Mouse (Mus musculus) hindbrain, embryonic 10.5 days (tissue): ENCODE measurements around the gene Olfr789. TPM values are rescaled to one million over a fixed set of nuclear protein-coding genes. Genes with fewer than 3 reads are reported as not detected.

Source experiments
- DNase-seq: peaks from one replicate; pipeline ENCODE4 v3.0.0-alpha.2; 2017; ENCODE audit warnings: low spot score
- H3K27ac ChIP-seq: fragments of 300-500 bp; sonication (generic); 2 replicates; pipeline ENCODE4 v1.5.1; 2016; ENCODE audit warnings: mild to moderate bottlenecking, moderate library complexity
- H3K27me3 ChIP-seq: fragments of 300-500 bp; sonication (generic); 2 replicates; pipeline ENCODE4 v1.6.1; 2016; ENCODE audit warnings: mild to moderate bottlenecking; ENCODE audit not compliant: poor library complexity, insufficient read depth, severe bottlenecking
- H3K36me3 ChIP-seq: fragments of 300-500 bp; sonication (generic); 2 replicates; pipeline ENCODE4 v1.6.1; 2016; ENCODE audit warnings: mild to moderate bottlenecking, moderate library complexity
- H3K4me1 ChIP-seq: fragments of 300-500 bp; sonication (generic); replicated peaks from 2 replicates; pipeline ENCODE4 v1.6.1; 2016; ENCODE audit warnings: mild to moderate bottlenecking
- H3K4me3 ChIP-seq: fragments of 300-500 bp; sonication (generic); 2 replicates; pipeline ENCODE4 v1.5.1; 2016; ENCODE audit warnings: mild to moderate bottlenecking, moderate library complexity
- H3K9me3 ChIP-seq: fragments of 300-500 bp; sonication (generic); 2 replicates; pipeline ENCODE4 v1.6.1; 2016; ENCODE audit warnings: mild to moderate bottlenecking, moderate library complexity
- WGBS: fragments of 180-500 bp; shearing (Covaris S2); methylation state at CpG from one replicate; pipeline ENCODE4 v1.1.7; 2016; 5-methylcytosine and 5-hydroxymethylcytosine counted together
- polyA plus RNA-seq: library from polyadenylated mRNA; unstranded; fragments of >200 nt; fragmentation: Nextera tagmentation; extraction: Ambion mirVana; gene quantifications from 2 replicates; pipeline ENCODE4 v1.2.1, GENCODE M21; 2016

Olfr789 gene
- not detected in 2 replicates for polyA plus RNA-seq

GRCm38 (mm10) chr10:129484452-129484851 is at the start of gene Olfr789:
Olfr789 (plus strand) TSS chr10:129484752.
- no peaks in the 10 kb centered on the region for H3K9me3 ChIP-seq
- H3K27me3 ChIP-seq = no peaks in the 10 kb centered on the region
- no peaks in the 10 kb centered on the region for H3K4me1 ChIP-seq
- no peaks in the 10 kb centered on the region for H3K36me3 ChIP-seq
- H3K27ac ChIP-seq = no peak within 1 kb of the TSS
- 69% methylated on average over 2 of the region's 2 CpGs for WGBS
- DNase-seq = no peak
- no peak within 1 kb of the TSS for H3K4me3 ChIP-seq

GRCm38 (mm10) chr10:129461562-129461961 is 23.0 kb upstream of the Olfr789 start, which contains the start of gene Olfr787:
Olfr787 (plus strand) TSS chr10:129461862.
- DNase-seq = no peak
- 84% methylated on average over 3 of the region's 3 CpGs for WGBS
- no peaks in the 10 kb centered on the region for H3K36me3 ChIP-seq

GRCm38 (mm10) chr10:129470698-129471097 is 13.9 kb upstream of the Olfr789 start, which contains the start of gene Olfr788:
Olfr788 (plus strand) TSS chr10:129470998.
- Histone ChIP-seq H3K27me3 (no peaks in the 10 kb centered on the region), H3K9me3 (no peaks in the 10 kb centered on the region)

More at GRCm38 (mm10) chr10:129461562-129461961, 23.0 kb upstream of the Olfr789 start, which contains the start of gene Olfr787:
- Histone ChIP-seq H3K9me3 (no peaks in the 10 kb centered on the region), H3K27ac (no peak within 1 kb of the TSS), H3K27me3 (no peaks in the 10 kb centered on the region), H3K4me1 (no peaks in the 10 kb centered on the region), H3K4me3 (no peak within 1 kb of the TSS)

GRCm38 (mm10) chr10:129473256-129473655 is 11.3 kb upstream of the Olfr789 start:
- Histone ChIP-seq H3K9me3 (no peaks in the 10 kb centered on the region), H3K27ac (no peak overlapping the region), H3K4me1 (no peaks in the 10 kb centered on the region), H3K4me3 (no peak overlapping the region), H3K27me3 (no peaks in the 10 kb centered on the region), H3K36me3 (no peaks in the 10 kb centered on the region)
- WGBS = 81% methylated on average over 2 of the region's 2 CpGs
- DNase-seq = no peak

More at GRCm38 (mm10) chr10:129470698-129471097, 13.9 kb upstream of the Olfr789 start, which contains the start of gene Olfr788:
- no peak for DNase-seq
- H3K36me3 ChIP-seq = no peaks in the 10 kb centered on the region
- H3K4me3 ChIP-seq = no peak within 1 kb of the TSS
- H3K4me1 ChIP-seq = no peaks in the 10 kb centered on the region
- H3K27ac ChIP-seq = no peak within 1 kb of the TSS

GRCm38 (mm10) chr10:129473723-129474122 is 10.8 kb upstream of the Olfr789 start:
- Histone ChIP-seq H3K4me1 (no peaks in the 10 kb centered on the region), H3K27ac (no peak overlapping the region), H3K9me3 (no peaks in the 10 kb centered on the region), H3K4me3 (no peak overlapping the region), H3K36me3 (no peaks in the 10 kb centered on the region), H3K27me3 (no peaks in the 10 kb centered on the region)
- no peak for DNase-seq

- no peak overlapping the region for H3K27ac ChIP-seq
- no peaks in the 10 kb centered on the region for H3K36me3 ChIP-seq
- no peaks in the 10 kb centered on the region for H3K4me1 ChIP-seq
- no peak overlapping the region for H3K4me3 ChIP-seq
- H3K27me3 ChIP-seq = no peaks in the 10 kb centered on the region
- DNase-seq = no peak
- 76% methylated on average over 2 of the region's 2 CpGs for WGBS
- H3K9me3 ChIP-seq = no peaks in the 10 kb centered on the region
Measured at GRCm38 (mm10) chr10:129490101-129490500, 5.5 kb downstream of the Olfr789 start.

GRCm38 (mm10) chr10:129498192-129498591 is 13.6 kb downstream of the Olfr789 start, which contains the start of gene Olfr790:
Olfr790 (plus strand) TSS chr10:129498492.
- no peak for DNase-seq
- H3K27me3 ChIP-seq = no peaks in the 10 kb centered on the region
- no peaks in the 10 kb centered on the region for H3K4me1 ChIP-seq
- no peaks in the 10 kb centered on the region for H3K36me3 ChIP-seq
- H3K4me3 ChIP-seq = no peak within 1 kb of the TSS
- no peaks in the 10 kb centered on the region for H3K9me3 ChIP-seq
- no peak within 1 kb of the TSS for H3K27ac ChIP-seq

GRCm38 (mm10) chr10:129521492-129521891 is 36.9 kb downstream of the Olfr789 start, which contains the start of gene Olfr791:
Olfr791 (plus strand) TSS chr10:129521792.
- Histone ChIP-seq H3K27ac (no peak within 1 kb of the TSS), H3K9me3 (no peaks in the 10 kb centered on the region), H3K4me1 (no peaks in the 10 kb centered on the region), H3K4me3 (no peak within 1 kb of the TSS), H3K27me3 (no peaks in the 10 kb centered on the region), H3K36me3 (no peaks in the 10 kb centered on the region)
- no peak for DNase-seq
- 76% methylated on average over 3 of the region's 3 CpGs for WGBS

GRCm38 (mm10) chr10:129538862-129539261 is 54.3 kb downstream of the Olfr789 start, which contains the start of gene Olfr792:
Olfr792 (plus strand) TSS chr10:129539162.
- no peaks in the 10 kb centered on the region for H3K27me3 ChIP-seq
- WGBS = 86% methylated on average over 1 of the region's 1 CpGs
- H3K27ac ChIP-seq = no peak within 1 kb of the TSS
- H3K4me1 ChIP-seq = no peaks in the 10 kb centered on the region
- DNase-seq = no peak
- no peaks in the 10 kb centered on the region for H3K36me3 ChIP-seq
- peaks cover 7% of the 10 kb centered on the region for H3K9me3 ChIP-seq
- no peak within 1 kb of the TSS for H3K4me3 ChIP-seq

Other genes starting within 250 kb of the Olfr789 start
- gene Olfr774, start 248.5 kb upstream of the Olfr789 start, polyA plus RNA-seq = not detected in 2 replicates
- gene Olfr775, start 236.3 kb upstream of the Olfr789 start, polyA plus RNA-seq = not detected in 2 replicates
- gene Olfr776, start 225.6 kb upstream of the Olfr789 start, polyA plus RNA-seq = not detected in 2 replicates
- 0.10 TPM in 1 of 2 replicates, not detected in the other for gene Olfr777, start 213.3 kb upstream of the Olfr789 start, polyA plus RNA-seq
- not detected in 2 replicates for gene Olfr780, start 166.6 kb upstream of the Olfr789 start, polyA plus RNA-seq
- not detected in 2 replicates for gene Olfr781, start 155.9 kb upstream of the Olfr789 start, polyA plus RNA-seq
- not detected in 2 replicates for gene Olfr782, start 135.9 kb upstream of the Olfr789 start, polyA plus RNA-seq
- gene Olfr784, start 100.7 kb upstream of the Olfr789 start, polyA plus RNA-seq = 0.08 TPM in 1 of 2 replicates, not detected in the other
- gene Olfr785, start 79.3 kb upstream of the Olfr789 start, polyA plus RNA-seq = not detected in 2 replicates
- gene Olfr786, start 57.4 kb upstream of the Olfr789 start, polyA plus RNA-seq = not detected in 2 replicates
- gene Olfr787, start 22.9 kb upstream of the Olfr789 start, polyA plus RNA-seq = not detected in 2 replicates
- not detected in 2 replicates for gene Olfr788, start 13.8 kb upstream of the Olfr789 start, polyA plus RNA-seq
- gene Olfr790, start 13.7 kb downstream of the Olfr789 start, polyA plus RNA-seq = not detected in 2 replicates
- not detected in 2 replicates for gene Olfr791, start 37.0 kb downstream of the Olfr789 start, polyA plus RNA-seq
- gene Olfr792, start 54.4 kb downstream of the Olfr789 start, polyA plus RNA-seq = not detected in 2 replicates
- gene Olfr794, start 82.9 kb downstream of the Olfr789 start, polyA plus RNA-seq = not detected in 2 replicates
- gene Olfr796, start 127.8 kb downstream of the Olfr789 start, polyA plus RNA-seq = not detected in 2 replicates
- gene Olfr798, start 143.2 kb downstream of the Olfr789 start, polyA plus RNA-seq = not detected in 2 replicates
- gene Olfr799, start 152.7 kb downstream of the Olfr789 start, polyA plus RNA-seq = not detected in 2 replicates
- gene Olfr800, start 172.9 kb downstream of the Olfr789 start, polyA plus RNA-seq = not detected in 2 replicates
- gene Olfr801, start 189.1 kb downstream of the Olfr789 start, polyA plus RNA-seq = not detected in 2 replicates
- gene Olfr802, start 203.4 kb downstream of the Olfr789 start, polyA plus RNA-seq = not detected in 2 replicates
- gene Olfr803, start 209.5 kb downstream of the Olfr789 start, polyA plus RNA-seq = not detected in 2 replicates
- gene Olfr804, start 218.5 kb downstream of the Olfr789 start, polyA plus RNA-seq = not detected in 2 replicates
- gene Olfr805, start 244.6 kb downstream of the Olfr789 start, polyA plus RNA-seq = not detected in 2 replicates